Mouse (Mus musculus): ENCODE measurements at regions not wholly inside any gene's neighbourhood (a gene's known extent, or its start where the extent isn't known, plus 50 kb on each side); places are given as distances from the start of the nearest gene placed in this dataset.
A peak's percentile ranks its signal among the peaks of the same experiment; 100 is the strongest.

GRCm38 (mm10) chr17:80779782-80780181, 51.5 kb upstream of the Map4k3 start:
- Histone ChIP-seq H3K4me1 (ENCODE audit: control insufficient read depth, insufficient read depth, low read length) (peaks cover 7% of the 10 kb centered on the region), H3K27me3 (ENCODE audit: control insufficient read depth, insufficient read depth, low read length) (no peaks in the 10 kb centered on the region), H3K9ac (ENCODE audit: low read depth, low read length) (no peak overlapping the region), H3K4me3 (no peak overlapping the region), H3K36me3 (ENCODE audit: control insufficient read depth, insufficient read depth, low read length) (peaks cover 5% of the 10 kb centered on the region; the same call in 1 of the 2 replicates), H3K79me2 (replicated peaks; ENCODE audit: control insufficient read depth, insufficient read depth, low read length) (no peaks in the 10 kb centered on the region), H3K27ac (no peak overlapping the region; the same call in 1 of the 2 replicates)
- peak; percentile 45 to 73 for DNase-seq
- intact Hi-C loops (cut with DNase I): no loop called here
- TF ChIP-seq POLR2A (IDR thresholded peaks at IDR 0.05; ENCODE audit: insufficient read depth, low read depth, low read length) (no peak), EP300 (IDR thresholded peaks at IDR 0.05; ENCODE audit: insufficient read depth, low read depth, low read length) (no peak), CTCF (IDR thresholded peaks at IDR 0.05) (no peak)
- 32% methylated on average over 6 of the region's 6 CpGs for WGBS

Data from heart, adult 2 months (tissue).